Mouse (Mus musculus) kidney, adult 2 months (tissue): ENCODE measurements around the gene Ggt7. TPM values are rescaled to one million over a fixed set of nuclear protein-coding genes. Genes with fewer than 3 reads are reported as not detected.

Experiments used
- DNase-seq: peaks from one replicate; pipeline ENCODE4 v3.0.0; 2021
- H3K27ac ChIP-seq: fragments of 200-500 bp; 2 replicates; pipeline ENCODE4 v1.5.1; 2012; ENCODE audit warnings: low read depth, low read length, control low read depth, inconsistent platforms; ENCODE audit not compliant: insufficient read depth
- H3K27me3 ChIP-seq: fragments of 200-500 bp; replicated peaks from 2 replicates; pipeline ENCODE4 v1.6.1; 2012; ENCODE audit warnings: mild to moderate bottlenecking, moderate library complexity, low read length, inconsistent platforms; ENCODE audit not compliant: control insufficient read depth, insufficient read depth
- H3K36me3 ChIP-seq: fragments of 200-500 bp; 2 replicates; pipeline ENCODE4 v1.6.1; 2012; ENCODE audit warnings: mild to moderate bottlenecking, moderate library complexity, low read length, inconsistent platforms; ENCODE audit not compliant: control insufficient read depth, insufficient read depth
- H3K4me1 ChIP-seq: fragments of 200-500 bp; 2 replicates; pipeline ENCODE4 v1.6.1; 2011; ENCODE audit warnings: low read length; ENCODE audit not compliant: control insufficient read depth, insufficient read depth
- H3K4me3 ChIP-seq: fragments of 200-500 bp; 2 replicates; pipeline ENCODE4 v1.5.1; 2011; ENCODE audit warnings: mild to moderate bottlenecking, low read depth, low read length, control low read depth; ENCODE audit not compliant: insufficient read depth
- CTCF ChIP-seq: fragments of 200-500 bp; conservative IDR thresholded peaks from 2 replicates; pipeline ENCODE4 v1.5.1; 2011; ENCODE audit warnings: low read depth, mild to moderate bottlenecking, control low read depth, low read length, moderate library complexity, mixed read lengths; ENCODE audit not compliant: insufficient read depth, insufficient read length
- POLR2A ChIP-seq: fragments of 200-500 bp; IDR thresholded peaks from one replicate; pipeline ENCODE4 v1.6.1; 2011; ENCODE audit warnings: low read depth, low read length, control low read depth
- WGBS: fragments of 180-500 bp; shearing (Covaris S2); methylation state at CpG from one replicate; pipeline ENCODE4 v1.1.7; 2018; 5-methylcytosine and 5-hydroxymethylcytosine counted together
- polyA plus RNA-seq: library from polyadenylated mRNA; depleted of rRNA; stranded (reverse); fragments of >200 nt; gene quantifications from 2 replicates; pipeline ENCODE4 v1.2.3, GENCODE M21; 2012; rRNA removed

The Ggt7 gene
- polyA plus RNA-seq, result 2.4 and 4.8 TPM in 2 replicates

- Histone ChIP-seq H3K4me3 (peak within 1 kb of the TSS; percentile 63), H3K27ac (peak within 1 kb of the TSS; percentile 75), H3K4me1 (peaks cover 4% of the 10 kb centered on the region; the same call in 1 of the 2 replicates), H3K36me3 (peaks cover 2% of the 10 kb centered on the region; the same call in 1 of the 2 replicates), H3K27me3 (no peaks in the 10 kb centered on the region)
- DNase-seq, result peak; percentile 100
- 2% methylated on average over 70 of the region's 70 CpGs for WGBS
- no peak for TF ChIP-seq POLR2A
- peak; percentile 66 for TF ChIP-seq CTCF
These were observed at the start of gene Ggt7, which contains the start of gene Acss2 for GRCm38 (mm10) chr2:155517455-155518423. Gene Ggt7 (minus strand): TSS chr2:155518237. Gene Acss2 (plus strand): TSS chr2:155517948.

GRCm38 (mm10) chr2:155567751-155568150, 49.7 kb upstream of the Ggt7 start:
- Histone ChIP-seq H3K27me3 (no peaks in the 10 kb centered on the region), H3K27ac (no peak overlapping the region), H3K36me3 (peaks cover 17% of the 10 kb centered on the region), H3K4me1 (peaks cover 2% of the 10 kb centered on the region; the same call in 1 of the 2 replicates), H3K4me3 (no peak overlapping the region)
- no peak for DNase-seq
- 86% methylated on average over 5 of the region's 5 CpGs for WGBS
- no peak for TF ChIP-seq POLR2A
- TF ChIP-seq CTCF, result no peak

DNA sequence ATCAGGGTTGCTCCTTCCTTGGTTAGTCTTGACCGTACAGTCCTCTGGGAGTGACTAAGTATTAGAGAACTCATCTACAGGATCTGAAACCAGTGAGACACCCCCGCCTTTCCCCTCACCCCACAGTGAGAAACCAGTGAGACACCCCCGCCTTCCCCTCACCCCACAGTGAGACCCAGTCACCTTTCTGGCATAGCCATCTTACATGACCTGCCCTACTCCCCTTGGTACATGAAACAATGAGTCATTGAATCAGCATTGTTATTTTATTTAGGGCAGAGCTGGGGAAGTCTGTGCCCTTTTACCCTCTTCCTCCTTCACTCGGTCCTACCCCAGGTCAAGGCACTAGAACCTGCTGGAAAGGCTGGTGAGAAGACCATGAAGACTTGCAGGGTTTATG, 44.9 kb upstream of the Ggt7 start:
- no peaks in the 10 kb centered on the region for H3K4me1 ChIP-seq
- H3K4me3 ChIP-seq, result no peak overlapping the region
- no peaks in the 10 kb centered on the region for H3K27me3 ChIP-seq
- no peak overlapping the region for H3K27ac ChIP-seq
- TF ChIP-seq CTCF (no peak), POLR2A (no peak)
- 80% methylated on average over 4 of the region's 4 CpGs for WGBS
- peaks cover 11% of the 10 kb centered on the region for H3K36me3 ChIP-seq
- no peak for DNase-seq

DNA sequence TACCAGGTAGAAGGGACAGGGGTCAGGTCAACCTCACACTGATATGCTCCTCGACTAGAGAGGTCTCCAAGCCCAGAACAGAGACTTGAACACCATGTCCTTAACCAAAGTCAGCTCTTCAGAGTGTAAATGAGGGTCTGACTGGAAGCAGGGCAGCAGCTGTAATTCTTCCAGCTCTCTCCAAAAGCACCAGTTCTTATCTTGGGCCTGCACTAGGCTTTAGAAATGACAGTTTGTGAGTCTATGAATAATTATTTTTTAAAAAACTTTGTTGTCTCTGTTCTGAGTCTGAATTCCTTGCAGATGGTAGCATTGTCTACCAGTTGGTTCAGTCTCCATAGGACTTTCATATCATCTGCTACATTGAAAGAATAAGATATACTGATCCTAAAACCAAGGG, 44.2 kb upstream of the Ggt7 start:
- TF ChIP-seq POLR2A, result no peak
- no peak for TF ChIP-seq CTCF
- H3K4me3 ChIP-seq, result no peak overlapping the region
- H3K27ac ChIP-seq, result no peak overlapping the region
- DNase-seq, result no peak
- H3K27me3 ChIP-seq, result no peaks in the 10 kb centered on the region
- WGBS, result 42% methylated on average over 1 of the region's 1 CpGs
- H3K36me3 ChIP-seq, result peaks cover 13% of the 10 kb centered on the region
- no peaks in the 10 kb centered on the region for H3K4me1 ChIP-seq

DNA sequence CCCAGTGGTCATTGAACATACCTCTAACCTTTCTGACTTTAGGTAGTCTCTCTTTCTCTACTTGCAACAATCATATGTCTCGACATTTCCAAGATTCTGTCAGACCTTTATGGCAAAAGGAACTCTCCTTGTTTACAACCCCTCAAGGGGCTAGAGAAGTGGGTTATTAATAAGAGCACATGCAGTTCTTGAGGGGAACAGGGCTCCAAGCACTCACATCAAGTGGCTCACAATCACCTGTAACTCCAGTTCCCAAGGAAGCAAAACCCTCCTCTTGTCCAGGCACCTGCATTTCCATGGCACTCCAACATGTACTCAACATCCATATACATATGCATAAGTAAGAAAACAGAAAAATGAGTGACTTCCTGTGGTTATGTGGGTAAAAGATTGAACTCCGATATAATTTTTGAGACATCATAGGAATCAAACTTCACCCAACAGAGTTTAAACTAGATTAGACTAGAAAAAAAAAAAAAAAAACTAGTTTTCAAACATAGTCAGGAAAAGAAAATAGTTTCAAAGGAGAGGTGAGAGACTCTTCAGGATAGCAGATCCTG, 36.5 kb upstream of the Ggt7 start:
- 90% methylated on average over 2 of the region's 2 CpGs for WGBS
- Histone ChIP-seq H3K27ac (no peak overlapping the region), H3K4me1 (no peaks in the 10 kb centered on the region), H3K4me3 (no peak overlapping the region), H3K27me3 (no peaks in the 10 kb centered on the region), H3K36me3 (peaks cover 6% of the 10 kb centered on the region; the same call in 1 of the 2 replicates)
- DNase-seq, result no peak
- TF ChIP-seq CTCF, result no peak
- TF ChIP-seq POLR2A, result no peak

DNA sequence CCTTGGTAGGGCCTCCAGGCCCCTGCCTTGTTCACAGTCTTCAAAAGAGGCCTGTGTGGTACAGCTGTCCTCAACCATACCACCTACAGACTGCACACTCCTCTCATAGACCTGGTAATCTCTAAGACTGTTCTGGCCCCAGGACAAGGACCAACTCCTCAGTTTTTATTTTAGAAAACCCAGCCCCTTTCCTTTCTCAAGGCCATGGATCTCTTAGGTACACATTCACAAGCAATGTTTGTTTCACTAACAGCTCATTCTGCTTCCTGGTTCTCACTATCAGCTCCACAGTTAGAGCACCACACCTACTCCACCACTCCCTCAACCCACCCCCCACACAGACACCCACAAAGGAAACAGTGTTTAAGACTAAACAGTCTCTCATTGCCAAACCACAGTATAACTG, 34.9 kb upstream of the Ggt7 start:
- Histone ChIP-seq H3K4me3 (no peak overlapping the region), H3K27me3 (no peaks in the 10 kb centered on the region), H3K27ac (no peak overlapping the region), H3K4me1 (no peaks in the 10 kb centered on the region), H3K36me3 (peaks cover 6% of the 10 kb centered on the region; the same call in 1 of the 2 replicates)
- no peak for TF ChIP-seq POLR2A
- no peak for TF ChIP-seq CTCF
- no peak for DNase-seq

DNA sequence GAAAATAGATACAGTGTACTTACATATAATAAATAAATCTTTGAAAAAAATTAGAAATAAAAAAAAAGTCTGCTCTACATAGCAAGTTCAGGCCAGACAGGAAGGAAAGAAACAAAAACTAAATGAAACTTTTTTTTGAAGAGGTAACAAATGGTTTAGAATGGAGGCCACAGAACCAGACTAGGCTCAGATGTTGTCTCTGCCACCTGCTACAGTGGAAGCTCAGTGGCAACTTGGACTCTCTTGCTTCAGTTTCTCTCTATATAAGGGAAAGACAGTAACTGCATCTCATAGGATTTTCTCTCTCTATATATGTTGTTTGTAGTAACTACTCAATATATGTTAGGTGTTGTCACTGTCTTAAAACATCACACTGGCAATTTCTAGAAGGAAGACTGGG, 34.3 kb upstream of the Ggt7 start:
- TF ChIP-seq POLR2A (no peak), CTCF (no peak)

More for the DNA sequence above, 34.3 kb upstream of the Ggt7 start:
- Histone ChIP-seq H3K27me3 (no peaks in the 10 kb centered on the region), H3K4me3 (no peak overlapping the region), H3K4me1 (peaks cover under 1% of the 10 kb centered on the region; the same call in 1 of the 2 replicates), H3K36me3 (peaks cover 5% of the 10 kb centered on the region; the same call in 1 of the 2 replicates), H3K27ac (no peak overlapping the region)
- DNase-seq, result no peak
